Mouse (Mus musculus) right cerebral cortex, postnatal 4 days (tissue): Measurements from ENCODE around the gene Wrnip1.
A peak's percentile ranks its signal among the peaks of the same experiment; 100 is the strongest.

Experiments
- DNase-seq: peaks from one replicate; pipeline ENCODE4 v3.0.0-alpha.2; 2022

The Wrnip1 gene

DNA sequence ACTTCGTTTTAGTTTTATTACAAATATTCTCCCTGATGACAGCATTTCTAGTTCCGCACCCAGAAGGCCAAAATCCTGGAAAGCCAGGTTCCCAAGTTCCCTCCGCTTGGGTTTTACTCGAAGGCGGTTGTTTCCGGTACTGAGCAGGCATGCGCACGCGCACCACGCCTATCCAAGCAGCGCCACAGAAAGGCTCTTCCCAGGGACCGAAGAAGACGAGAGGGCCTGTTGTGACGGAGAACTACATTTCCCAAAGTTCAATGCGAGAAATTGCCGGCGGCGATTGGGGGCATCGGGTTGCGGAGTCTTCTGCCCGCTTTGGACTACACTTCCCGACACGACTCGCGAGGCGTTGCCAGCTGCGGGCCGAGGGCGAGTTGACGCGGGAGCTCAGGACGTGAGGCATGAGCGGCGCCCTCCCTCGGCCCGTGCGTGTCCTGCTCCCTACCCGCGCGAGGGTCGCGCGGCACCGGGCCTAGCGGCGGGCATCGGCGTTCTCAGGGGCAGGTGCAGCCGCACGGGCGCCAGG, at the start of gene Wrnip1:
Wrnip1 (plus strand) TSS at position 346 of the 529 bp plus-strand sequence.
- DNase-seq = peak; percentile 94

DNA sequence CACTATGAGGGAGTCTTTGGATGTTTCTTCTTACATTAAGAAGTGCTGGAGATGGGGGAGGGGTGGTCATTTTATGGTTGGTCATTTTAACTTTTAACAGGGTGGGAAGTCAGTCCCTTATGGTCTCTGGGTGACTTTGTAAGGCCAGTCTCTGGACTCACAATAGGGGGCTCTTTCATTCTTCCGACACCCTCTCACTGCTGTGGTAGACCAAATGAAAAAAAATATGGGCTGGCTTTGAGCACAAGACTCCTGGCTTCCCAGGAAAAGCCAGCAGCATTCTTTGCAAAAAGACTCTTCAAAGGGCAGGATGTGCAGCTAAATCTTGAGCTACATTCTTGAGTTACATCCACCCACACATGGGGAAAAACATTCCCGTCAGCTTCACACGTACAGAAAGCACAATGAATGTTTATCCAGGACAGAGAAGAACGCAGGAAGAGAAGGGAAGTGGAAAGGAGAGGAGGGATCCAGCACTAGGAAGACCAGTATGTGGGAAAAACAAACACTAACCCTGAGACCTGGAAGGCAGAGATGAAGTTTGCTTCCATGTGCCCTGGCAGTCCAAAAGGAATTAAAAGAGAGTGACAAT, 49.7 kb upstream of the Wrnip1 start:
- DNase-seq = no peak

DNA sequence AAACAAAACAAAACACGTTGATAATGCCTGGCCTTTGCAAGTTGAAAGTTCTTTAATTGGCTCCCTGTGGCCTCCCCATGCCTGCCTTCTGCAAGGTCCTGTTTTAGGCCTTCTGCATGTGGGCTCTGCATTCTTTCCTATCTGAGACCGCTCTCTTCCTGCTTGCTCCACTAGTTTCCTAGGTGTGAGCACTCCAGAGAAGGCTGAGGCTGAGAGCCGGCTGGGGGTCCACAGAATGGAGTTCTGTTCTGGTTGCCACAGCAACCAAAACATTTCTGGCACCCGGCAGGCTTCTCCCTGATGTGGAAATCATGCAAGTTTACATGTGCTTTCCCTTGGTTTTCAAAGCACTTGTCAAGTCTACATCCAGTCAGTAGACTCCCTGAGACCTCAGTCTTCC, 42.8 kb upstream of the Wrnip1 start:
- DNase-seq = peak; percentile 49

DNA sequence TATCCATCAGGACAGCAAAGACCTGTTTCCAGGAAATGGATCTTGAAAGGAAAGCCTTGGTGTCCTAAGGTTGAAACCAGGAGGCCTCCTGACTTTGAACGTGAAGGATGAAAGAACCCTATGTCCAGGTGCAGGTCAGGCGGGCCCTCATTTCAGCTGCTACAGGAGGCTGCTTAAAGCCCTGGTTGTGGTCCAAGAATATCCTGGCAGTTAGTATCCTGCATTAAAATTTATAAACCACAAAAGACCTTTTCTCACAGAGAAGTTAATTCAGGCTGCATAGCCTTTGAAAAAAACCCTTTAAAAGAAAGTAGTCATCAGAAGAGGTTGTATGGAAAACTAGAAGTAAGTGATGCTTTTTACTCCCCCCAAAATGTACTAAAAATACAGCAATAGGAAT, 41.0 kb upstream of the Wrnip1 start:
- no peak for DNase-seq

DNA sequence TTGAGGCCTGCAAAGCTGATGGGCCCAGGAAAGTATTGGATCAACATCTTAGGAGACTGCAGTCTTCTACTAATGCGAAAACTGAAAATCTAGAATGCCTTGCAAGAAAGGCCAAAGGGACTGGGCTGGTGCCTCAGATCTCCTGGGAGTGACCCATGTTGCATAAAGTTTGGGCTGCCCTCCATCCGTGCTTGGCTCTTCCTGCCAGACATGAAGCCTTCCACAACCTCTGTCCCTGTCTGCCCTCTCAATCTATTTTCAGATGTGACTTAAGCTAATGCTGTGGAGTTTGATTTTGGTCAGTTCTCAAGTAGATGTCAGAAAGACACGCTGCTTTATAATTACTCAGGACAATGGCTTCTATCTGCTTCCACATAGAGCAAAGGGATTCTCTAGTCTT, 38.7 kb upstream of the Wrnip1 start:
- DNase-seq = no peak

DNA sequence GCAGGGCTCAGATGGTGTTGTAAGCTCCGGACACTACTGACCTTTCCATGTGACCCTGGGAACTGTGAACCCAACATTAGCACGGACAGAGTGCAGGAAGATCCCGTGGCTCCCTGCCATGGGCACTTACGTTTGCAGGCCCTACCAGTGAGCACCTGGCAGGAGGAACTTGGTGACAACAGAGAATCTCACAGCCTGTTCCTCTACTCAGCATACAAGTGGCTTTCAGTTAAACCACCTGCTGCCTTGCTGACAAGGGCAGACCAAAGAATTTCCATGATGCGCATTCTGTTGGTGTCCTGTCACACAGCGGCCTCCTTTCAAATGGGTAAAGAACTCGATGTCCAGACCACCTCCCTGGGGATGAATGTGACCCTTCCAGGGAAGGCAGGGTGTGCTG, 37.4 kb upstream of the Wrnip1 start:
- DNase-seq = no peak

DNA sequence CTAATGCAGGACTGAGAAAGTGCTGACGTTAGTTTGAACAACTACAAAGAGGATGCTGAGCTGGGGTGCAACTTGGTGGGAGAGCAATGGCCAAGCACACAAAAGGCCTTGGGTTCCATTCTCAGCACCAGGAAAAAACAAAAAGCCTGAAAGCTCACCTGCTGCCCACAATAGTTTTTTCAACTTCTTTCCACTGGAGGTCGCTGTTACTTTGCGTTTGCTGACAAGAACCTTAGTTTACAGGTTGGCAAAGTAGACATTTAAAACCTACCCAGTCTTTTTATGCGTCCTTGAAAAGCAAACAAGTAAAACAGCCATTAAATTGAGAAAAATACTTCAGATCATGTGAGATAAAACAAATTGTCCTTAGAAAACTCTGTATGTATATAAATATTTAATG, 33.7 kb upstream of the Wrnip1 start:
- DNase-seq = no peak

DNA sequence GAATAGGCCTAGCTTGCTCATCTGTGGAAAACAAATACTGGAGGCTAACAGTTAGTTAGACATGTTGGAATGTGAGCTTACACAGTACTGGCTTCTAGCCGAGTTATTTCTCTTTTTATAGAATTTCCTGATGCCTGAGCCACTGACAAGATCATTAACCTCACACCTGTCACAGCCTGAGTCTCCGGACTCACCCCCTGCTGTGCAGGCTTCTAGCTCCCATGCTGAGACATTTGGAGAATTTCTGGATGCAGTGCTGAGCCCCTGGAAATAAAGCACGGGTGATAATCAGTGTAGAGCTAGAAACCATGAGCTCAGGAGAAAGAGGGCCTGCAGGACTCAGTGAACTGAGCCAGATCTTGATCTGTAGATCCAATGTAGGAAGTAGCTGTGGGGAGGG, 31.9 kb upstream of the Wrnip1 start:
- no peak for DNase-seq

DNA sequence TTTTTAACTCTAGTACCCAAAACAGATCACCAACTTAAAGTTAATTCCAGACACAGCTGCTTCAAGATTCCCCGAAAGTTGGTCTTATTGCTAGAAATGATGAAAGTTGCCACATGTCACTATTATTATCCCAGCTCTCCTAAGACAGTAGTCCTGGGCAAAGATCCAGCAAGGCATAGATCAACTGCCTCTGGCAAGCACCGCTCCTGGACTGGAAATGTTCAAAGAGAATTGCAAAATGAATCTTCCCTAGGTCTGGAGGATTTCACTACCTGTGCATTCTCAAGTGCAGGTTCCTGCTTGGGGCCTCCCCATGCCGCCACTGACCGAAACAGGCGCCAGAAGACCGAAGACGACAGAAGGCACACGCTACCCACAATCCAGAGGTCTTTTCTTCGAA, 25.9 kb upstream of the Wrnip1 start:
- no peak for DNase-seq

DNA sequence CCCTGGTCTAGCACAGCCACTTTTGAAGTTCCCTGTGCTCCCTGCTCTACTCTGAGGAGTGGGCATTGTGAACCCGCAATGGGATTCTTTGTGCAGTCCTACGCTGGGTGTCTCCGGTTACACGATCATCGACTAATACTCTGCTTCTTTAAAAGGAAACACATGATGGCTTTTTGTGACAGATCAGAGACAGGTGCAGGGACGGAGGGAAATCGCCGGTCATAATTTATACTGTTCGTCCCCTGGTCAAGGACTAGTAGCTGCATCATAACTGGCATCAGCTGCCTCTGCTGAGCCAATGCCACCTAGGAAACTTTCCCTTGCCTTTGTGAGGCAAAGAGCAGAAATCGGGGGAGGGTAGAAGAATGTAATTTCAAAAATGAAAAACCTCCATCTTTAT, 25.5 kb upstream of the Wrnip1 start:
- no peak for DNase-seq

DNA sequence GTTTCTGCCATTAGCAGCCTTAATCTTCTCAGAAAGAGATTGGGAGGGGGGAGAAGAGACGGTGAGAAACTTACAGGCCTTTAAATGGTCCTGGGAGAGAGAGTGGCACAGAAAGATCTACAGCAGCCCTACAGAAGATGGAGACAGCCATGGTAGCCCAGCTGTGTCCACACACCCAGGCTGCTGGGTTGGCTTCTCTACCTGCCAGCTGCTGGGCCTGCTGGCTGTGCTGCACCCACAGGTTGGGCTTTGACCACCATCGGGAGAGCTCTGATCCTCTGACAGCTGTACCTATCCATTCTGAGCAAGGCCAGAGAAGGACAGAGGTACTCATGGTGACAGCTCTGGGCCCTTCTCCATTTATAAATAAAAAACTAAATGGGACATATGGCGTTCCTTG, 23.0 kb upstream of the Wrnip1 start:
- DNase-seq = no peak

DNA sequence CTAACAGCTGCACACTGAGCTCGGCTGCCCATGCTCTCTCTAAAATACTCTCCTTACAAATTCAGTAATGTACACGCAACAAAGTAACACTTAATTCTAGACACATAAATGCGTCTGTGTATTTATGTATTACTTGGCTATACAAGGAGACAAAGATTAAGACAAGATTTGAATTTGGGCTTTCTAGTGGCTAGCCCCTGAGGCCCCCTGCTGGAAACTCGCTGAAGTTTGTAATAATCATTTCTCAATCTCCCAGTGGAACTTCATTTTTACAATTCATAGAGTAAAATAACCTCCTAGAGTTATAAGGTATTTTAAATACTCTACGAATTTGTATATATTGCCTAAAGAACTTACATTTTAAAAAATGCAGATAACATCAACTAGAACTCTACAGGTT, 18.8 kb upstream of the Wrnip1 start:
- peak; percentile 29 for DNase-seq

DNA sequence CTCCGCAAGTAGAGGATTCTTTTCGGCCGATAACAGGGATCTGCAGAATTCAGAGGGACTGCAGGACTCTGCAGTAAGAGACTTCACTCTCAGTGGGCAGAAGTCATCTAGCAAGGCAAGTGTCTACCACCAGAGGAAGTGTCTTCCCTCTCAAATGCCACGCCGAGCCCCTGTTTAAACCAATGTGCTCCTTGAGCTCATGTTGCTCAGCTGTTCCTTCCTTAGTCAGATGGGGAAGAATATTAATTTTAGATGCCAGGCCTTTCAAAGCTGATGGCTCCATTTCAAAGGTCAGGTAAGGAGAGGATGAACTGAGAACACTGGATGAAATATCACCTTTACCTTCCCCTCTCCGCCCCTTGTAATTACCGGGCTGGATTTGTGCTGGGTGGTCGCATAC, 18.0 kb upstream of the Wrnip1 start, which contains the start of gene Mylk4:
Mylk4 (minus strand) TSS at position 139 of the 400 bp plus-strand sequence.
- DNase-seq = no peak

DNA sequence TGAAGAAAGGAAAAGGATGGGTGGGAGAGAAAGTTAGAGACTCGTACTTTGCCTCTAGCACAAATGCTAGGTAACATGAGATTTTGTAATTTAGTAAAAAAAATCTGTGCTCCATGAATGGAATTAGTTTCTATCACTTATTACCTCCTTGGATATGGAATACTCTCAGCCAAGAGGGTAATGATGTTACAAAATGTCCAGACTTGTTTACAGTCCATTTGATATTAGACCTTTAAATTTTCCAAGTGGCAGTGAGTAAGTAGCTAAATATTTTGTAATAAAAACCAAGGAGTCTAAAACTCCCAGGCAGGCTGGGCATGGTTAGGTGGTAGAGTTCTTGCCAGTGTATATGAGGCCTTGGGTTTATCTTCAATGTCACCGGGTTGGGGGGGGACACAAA, 14.3 kb upstream of the Wrnip1 start:
- no peak for DNase-seq

DNA sequence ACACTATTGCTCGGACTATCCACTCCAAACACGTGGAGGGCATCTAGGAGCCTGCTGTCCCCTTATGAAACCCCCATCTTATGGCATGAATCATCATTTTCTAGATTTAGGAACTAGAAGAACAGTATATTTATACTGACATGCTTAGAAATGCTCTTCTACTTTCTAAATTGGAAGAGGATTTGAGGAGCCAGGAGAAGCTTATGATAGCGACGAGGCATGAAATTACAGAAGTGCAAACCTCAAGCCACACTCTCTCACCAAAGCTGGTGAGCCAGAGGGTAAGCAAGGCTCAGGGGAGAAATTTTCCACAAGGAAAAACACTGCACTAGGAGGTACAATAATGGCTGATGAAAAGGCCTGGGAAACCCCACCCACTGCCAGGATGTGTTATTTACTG, 12.1 kb upstream of the Wrnip1 start:
- DNase-seq = no peak

DNA sequence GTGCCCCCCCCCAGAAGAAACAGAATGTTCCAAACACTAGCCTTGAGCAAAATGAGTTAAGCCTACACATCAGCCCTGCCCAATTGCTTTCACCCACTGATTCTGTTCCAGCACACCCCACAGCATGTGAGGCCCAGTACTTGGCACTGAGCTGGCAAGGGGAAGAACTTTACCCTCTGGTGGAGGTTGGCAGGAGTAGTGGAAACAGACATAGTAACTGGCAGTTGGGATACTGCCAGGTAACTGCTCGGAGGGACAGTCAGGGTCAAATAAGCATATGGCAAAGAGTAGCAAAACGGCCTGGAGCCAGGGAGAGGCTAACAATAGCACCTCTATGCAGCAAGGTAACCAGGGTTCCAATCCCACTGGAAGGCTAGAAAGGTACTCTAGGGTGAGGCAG, 7.2 kb upstream of the Wrnip1 start:
- no peak for DNase-seq

DNA sequence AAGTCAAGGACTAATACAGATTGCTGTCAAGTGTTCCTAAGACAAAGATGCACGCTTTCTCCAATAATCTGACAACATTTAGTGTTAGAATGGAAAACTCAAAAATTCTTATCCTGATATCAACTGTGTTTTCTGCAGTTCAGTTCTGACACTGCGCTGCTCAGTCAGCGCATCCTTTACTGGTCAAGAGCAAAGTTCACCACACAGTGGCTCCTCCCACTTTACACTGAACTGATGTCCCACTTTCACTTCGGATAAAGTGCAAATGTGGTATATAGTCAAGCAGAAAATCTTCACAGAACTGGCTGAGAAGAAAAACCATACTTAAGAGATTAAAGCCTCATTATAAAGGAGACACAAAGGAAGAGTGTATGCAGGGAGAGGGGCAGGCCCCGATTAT, 6.7 kb upstream of the Wrnip1 start:
- no peak for DNase-seq

DNA sequence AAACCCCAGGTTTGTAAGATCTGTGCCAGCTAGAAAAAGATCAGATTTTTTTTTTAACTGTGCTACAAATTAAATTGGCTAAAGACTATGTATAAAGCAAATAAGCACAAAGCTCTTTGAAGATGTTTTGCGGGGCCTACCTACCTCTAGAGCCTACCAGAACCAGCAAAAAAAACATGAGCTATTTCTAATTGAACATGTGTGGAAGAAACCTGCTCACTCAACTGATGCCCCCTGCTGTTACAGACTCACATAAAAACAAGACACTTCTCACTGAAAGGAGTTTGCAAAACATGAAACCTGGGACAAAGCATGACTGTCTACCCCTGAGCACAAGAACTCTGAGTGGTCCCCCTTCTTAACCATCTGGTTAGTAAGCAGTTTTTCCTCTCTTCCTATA, 4.8 kb upstream of the Wrnip1 start:
- no peak for DNase-seq

DNA sequence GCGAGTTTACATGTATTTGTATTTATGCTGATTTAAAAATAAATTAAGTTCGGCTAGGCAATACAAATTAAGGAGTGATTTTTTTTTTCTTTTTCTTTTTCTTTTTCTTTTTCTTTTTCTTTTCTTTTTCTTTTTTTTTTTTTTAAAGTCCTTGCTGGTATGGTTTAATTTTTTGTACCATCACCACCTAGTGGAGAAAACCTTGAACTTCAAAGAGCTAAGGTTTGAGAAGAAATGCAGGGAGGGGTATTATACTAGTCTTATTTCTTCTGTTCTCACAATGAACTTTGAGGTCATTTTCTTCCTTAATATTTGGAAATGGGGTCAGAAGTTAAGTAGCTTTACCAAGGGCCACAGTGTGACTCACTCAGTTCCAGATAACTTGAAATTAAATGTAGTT, 2.7 kb upstream of the Wrnip1 start:
- DNase-seq = no peak

DNA sequence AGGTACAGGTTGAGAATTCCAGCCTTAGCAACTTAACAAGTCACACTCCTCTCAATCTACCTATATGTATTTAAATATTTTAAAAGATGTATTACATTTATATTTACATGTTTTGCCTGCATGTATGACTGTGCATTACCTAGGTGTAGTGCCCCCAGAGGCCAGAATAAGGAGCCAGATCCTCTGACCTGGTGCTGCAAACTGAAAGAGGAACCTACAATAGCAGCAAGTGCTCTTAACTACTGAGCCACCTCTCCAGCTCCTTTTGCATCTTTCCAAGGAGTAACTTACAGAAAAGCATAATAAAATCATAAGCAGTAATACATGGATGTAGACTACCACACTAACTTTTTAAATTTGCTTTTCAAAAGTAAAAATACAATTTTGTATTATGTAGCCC, 979 bp upstream of the Wrnip1 start:
- no peak for DNase-seq

DNA sequence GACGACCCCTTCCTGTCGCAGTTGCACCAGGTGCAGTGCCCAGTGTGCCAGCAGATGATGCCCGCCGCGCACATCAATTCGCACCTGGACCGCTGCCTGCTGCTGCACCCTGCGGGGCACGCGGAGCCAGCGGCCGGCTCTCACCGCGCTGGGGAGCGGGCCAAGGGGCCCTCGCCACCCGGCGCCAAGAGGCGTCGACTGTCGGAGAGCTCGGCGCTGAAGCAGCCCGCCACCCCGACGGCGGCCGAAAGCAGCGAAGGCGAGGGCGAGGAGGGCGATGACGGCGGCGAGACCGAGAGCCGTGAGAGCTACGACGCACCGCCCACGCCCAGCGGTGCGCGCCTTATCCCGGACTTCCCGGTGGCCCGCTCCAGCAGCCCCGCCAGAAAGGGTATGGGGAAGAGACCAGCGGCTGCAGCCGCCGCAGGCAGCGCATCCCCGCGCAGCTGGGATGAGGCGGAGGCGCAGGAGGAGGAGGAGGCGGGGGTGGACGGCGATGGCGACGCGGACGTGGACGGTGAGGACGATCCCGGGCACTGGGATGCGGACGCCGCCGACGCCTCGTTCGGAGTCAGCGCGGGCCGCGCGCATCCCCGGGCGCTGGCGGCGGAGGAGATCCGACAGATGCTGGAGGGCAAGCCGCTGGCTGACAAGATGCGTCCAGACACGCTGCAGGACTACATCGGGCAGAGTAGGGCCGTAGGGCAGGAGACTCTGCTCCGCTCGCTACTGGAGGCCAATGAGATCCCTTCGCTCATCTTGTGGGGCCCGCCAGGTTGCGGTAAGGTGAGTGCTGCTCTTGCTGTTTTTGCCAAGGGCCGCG, 632 bp downstream of the Wrnip1 start, which contains the start of gene D930007J09Rik:
D930007J09Rik (minus strand) TSS at position 591 of the 823 bp plus-strand sequence.
- DNase-seq = peak; percentile 54

DNA sequence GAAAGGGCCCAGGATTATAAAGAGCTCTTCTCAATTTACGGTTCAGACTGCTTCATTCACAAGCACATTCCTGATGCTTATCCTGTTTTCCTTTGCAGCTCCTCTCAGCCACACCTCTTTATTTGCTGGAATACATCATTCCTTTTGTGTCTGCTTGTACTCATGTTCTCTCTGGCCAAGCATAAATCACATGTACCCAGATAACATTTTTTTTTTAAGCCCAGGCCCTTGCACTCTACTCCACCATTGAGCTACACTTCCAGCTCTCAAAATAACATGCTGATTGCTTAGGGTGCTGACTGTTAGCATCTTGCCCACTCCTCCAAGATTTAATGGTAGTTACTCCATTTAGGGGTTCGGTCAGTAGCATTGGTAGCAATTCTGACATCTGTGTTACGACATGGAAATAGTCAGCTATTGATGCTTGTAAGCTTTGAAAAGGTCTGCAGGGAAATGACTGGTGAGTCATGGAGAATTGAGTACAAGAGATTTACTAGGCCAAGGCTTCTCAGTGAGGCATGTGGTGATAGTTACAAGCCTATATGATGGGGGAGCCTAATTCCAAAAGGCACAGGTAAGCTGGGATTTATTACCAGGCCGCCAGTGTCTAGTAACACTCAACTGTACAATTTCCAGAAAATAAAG, 2.0 kb downstream of the Wrnip1 start:
- no peak for DNase-seq

DNA sequence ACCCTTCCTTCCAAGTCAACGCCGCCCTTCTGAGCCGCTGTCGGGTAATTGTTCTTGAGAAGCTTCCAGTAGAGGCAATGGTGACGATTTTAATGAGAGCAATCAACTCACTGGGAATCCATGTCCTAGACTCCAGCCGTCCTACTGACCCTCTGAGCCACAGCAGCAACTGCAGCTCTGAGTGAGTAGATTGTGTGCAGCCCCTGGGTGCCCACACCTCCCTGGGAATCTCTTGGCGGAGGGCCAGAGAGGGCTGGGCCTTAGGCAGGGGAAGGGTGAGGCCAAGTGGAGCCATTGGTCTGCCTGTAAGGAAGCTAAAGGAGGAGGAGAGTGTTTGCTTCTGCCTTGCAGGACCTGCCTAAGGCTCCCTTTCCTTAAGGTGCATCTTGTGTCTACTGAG, 5.0 kb downstream of the Wrnip1 start:
- no peak for DNase-seq

DNA sequence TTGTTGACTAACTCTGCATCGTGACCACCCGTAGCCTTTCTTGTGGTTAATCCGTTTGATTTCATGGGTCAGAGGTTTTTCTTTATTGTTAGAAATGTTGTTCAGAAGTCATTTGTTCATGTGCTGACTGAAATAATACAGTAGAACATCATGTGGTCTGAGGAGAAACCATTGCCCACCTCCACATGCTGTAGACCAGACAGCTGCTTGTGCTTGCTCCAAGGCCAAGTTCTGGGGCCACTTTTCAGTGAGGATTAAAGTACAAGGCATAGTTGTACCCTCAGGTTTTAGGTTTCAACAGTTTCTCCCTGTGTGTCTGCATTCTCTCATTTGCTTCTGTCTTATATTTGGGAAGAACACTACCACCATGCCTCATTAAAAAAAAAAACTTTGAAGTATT, 5.8 kb downstream of the Wrnip1 start:
- DNase-seq = no peak
